Mouse (Mus musculus): ENCODE measurements at regions not wholly inside any gene's neighbourhood (a gene's known extent, or its start where the extent isn't known, plus 50 kb on each side); places are given as distances from the start of the nearest gene placed in this dataset.

GRCm38 (mm10) chr16:86544121-86544520 is 642.5 kb upstream of the Adamts5 start:
- H3K4me3 ChIP-seq (replicated peaks; ENCODE audit: low read length) = no peak overlapping the region
- no peak for TF ChIP-seq POU5F1 (IDR thresholded peaks at IDR 0.05; ENCODE audit: borderline replicate concordance, low read length)
- no peak for TF ChIP-seq NANOG (IDR thresholded peaks at IDR 0.05; ENCODE audit: borderline replicate concordance, low read length)
- TF ChIP-seq CTCF (conservative IDR thresholded peaks at IDR 0.05; ENCODE audit: low read length) = no peak
- H3K36me3 ChIP-seq (ENCODE audit: insufficient read depth, low read length) = no peaks in the 10 kb centered on the region
- H3K9me3 ChIP-seq (ENCODE audit: low read length) = peaks cover 3% of the 10 kb centered on the region
- no peaks in the 10 kb centered on the region for H3K27me3 ChIP-seq (ENCODE audit: insufficient read depth, low read length)
- no peaks in the 10 kb centered on the region for H3K4me1 ChIP-seq (replicated peaks; ENCODE audit: low read depth, low read length)

- Histone ChIP-seq H3K9me3 (ENCODE audit: low read length) (no peaks in the 10 kb centered on the region), H3K36me3 (ENCODE audit: insufficient read depth, low read length) (no peaks in the 10 kb centered on the region), H3K27me3 (ENCODE audit: insufficient read depth, low read length) (no peaks in the 10 kb centered on the region), H3K4me1 (replicated peaks; ENCODE audit: low read depth, low read length) (no peaks in the 10 kb centered on the region), H3K4me3 (replicated peaks; ENCODE audit: low read length) (no peak overlapping the region)
- TF ChIP-seq NANOG (IDR thresholded peaks at IDR 0.05; ENCODE audit: borderline replicate concordance, low read length) (no peak), POU5F1 (IDR thresholded peaks at IDR 0.05; ENCODE audit: borderline replicate concordance, low read length) (no peak), CTCF (conservative IDR thresholded peaks at IDR 0.05; ENCODE audit: low read length) (no peak)
Measured at GRCm38 (mm10) chr16:86536479-86536878, 634.9 kb upstream of the Adamts5 start.

- no peak overlapping the region for H3K4me3 ChIP-seq (replicated peaks; ENCODE audit: low read length)
- H3K27me3 ChIP-seq (ENCODE audit: insufficient read depth, low read length) = no peaks in the 10 kb centered on the region
- H3K4me1 ChIP-seq (replicated peaks; ENCODE audit: low read depth, low read length) = no peaks in the 10 kb centered on the region
- no peaks in the 10 kb centered on the region for H3K36me3 ChIP-seq (ENCODE audit: insufficient read depth, low read length)
- TF ChIP-seq CTCF (conservative IDR thresholded peaks at IDR 0.05; ENCODE audit: low read length) = no peak
- no peak for TF ChIP-seq NANOG (IDR thresholded peaks at IDR 0.05; ENCODE audit: borderline replicate concordance, low read length)
- no peak for TF ChIP-seq POU5F1 (IDR thresholded peaks at IDR 0.05; ENCODE audit: borderline replicate concordance, low read length)
- H3K9me3 ChIP-seq (ENCODE audit: low read length) = no peaks in the 10 kb centered on the region
Measured at GRCm38 (mm10) chr16:86524135-86524534, 622.5 kb upstream of the Adamts5 start.

- Histone ChIP-seq H3K4me1 (replicated peaks; ENCODE audit: low read depth, low read length) (no peaks in the 10 kb centered on the region), H3K36me3 (ENCODE audit: insufficient read depth, low read length) (no peaks in the 10 kb centered on the region), H3K9me3 (ENCODE audit: low read length) (no peaks in the 10 kb centered on the region), H3K27me3 (ENCODE audit: insufficient read depth, low read length) (no peaks in the 10 kb centered on the region), H3K4me3 (replicated peaks; ENCODE audit: low read length) (no peak overlapping the region)
- TF ChIP-seq NANOG (IDR thresholded peaks at IDR 0.05; ENCODE audit: borderline replicate concordance, low read length) (no peak), POU5F1 (IDR thresholded peaks at IDR 0.05; ENCODE audit: borderline replicate concordance, low read length) (no peak), CTCF (conservative IDR thresholded peaks at IDR 0.05; ENCODE audit: low read length) (no peak)
Measured at GRCm38 (mm10) chr16:86516935-86517334, 615.3 kb upstream of the Adamts5 start.

- no peaks in the 10 kb centered on the region for H3K27me3 ChIP-seq (ENCODE audit: insufficient read depth, low read length)
- no peak overlapping the region for H3K4me3 ChIP-seq (replicated peaks; ENCODE audit: low read length)
- H3K4me1 ChIP-seq (replicated peaks; ENCODE audit: low read depth, low read length) = no peaks in the 10 kb centered on the region
- H3K36me3 ChIP-seq (ENCODE audit: insufficient read depth, low read length) = no peaks in the 10 kb centered on the region
- no peaks in the 10 kb centered on the region for H3K9me3 ChIP-seq (ENCODE audit: low read length)
- TF ChIP-seq NANOG (IDR thresholded peaks at IDR 0.05; ENCODE audit: borderline replicate concordance, low read length) = no peak
- no peak for TF ChIP-seq POU5F1 (IDR thresholded peaks at IDR 0.05; ENCODE audit: borderline replicate concordance, low read length)
- TF ChIP-seq CTCF (conservative IDR thresholded peaks at IDR 0.05; ENCODE audit: low read length) = no peak
Measured at GRCm38 (mm10) chr16:86516144-86516543, 614.5 kb upstream of the Adamts5 start.

GRCm38 (mm10) chr16:86501074-86501952 is 599.7 kb upstream of the Adamts5 start:
- no peak overlapping the region for H3K4me3 ChIP-seq (replicated peaks; ENCODE audit: low read length)
- no peaks in the 10 kb centered on the region for H3K4me1 ChIP-seq (replicated peaks; ENCODE audit: low read depth, low read length)
- TF ChIP-seq NANOG (IDR thresholded peaks at IDR 0.05; ENCODE audit: borderline replicate concordance, low read length) (no peak), CTCF (conservative IDR thresholded peaks at IDR 0.05; ENCODE audit: low read length) (no peak), POU5F1 (IDR thresholded peaks at IDR 0.05; ENCODE audit: borderline replicate concordance, low read length) (no peak)
- no peaks in the 10 kb centered on the region for H3K9me3 ChIP-seq (ENCODE audit: low read length)
- H3K36me3 ChIP-seq (ENCODE audit: insufficient read depth, low read length) = no peaks in the 10 kb centered on the region
- H3K27me3 ChIP-seq (ENCODE audit: insufficient read depth, low read length) = no peaks in the 10 kb centered on the region

- TF ChIP-seq POU5F1 (IDR thresholded peaks at IDR 0.05; ENCODE audit: borderline replicate concordance, low read length) = no peak
- no peak; the same call in 1 of the 2 replicates for TF ChIP-seq CTCF (conservative IDR thresholded peaks at IDR 0.05; ENCODE audit: low read length)
- TF ChIP-seq NANOG (IDR thresholded peaks at IDR 0.05; ENCODE audit: borderline replicate concordance, low read length) = no peak
- Histone ChIP-seq H3K36me3 (ENCODE audit: insufficient read depth, low read length) (no peaks in the 10 kb centered on the region), H3K4me1 (replicated peaks; ENCODE audit: low read depth, low read length) (no peaks in the 10 kb centered on the region)
Measured at GRCm38 (mm10) chr16:86475145-86475544, 573.5 kb upstream of the Adamts5 start.

GRCm38 (mm10) chr16:86473059-86473740 is 571.6 kb upstream of the Adamts5 start:
- Histone ChIP-seq H3K27me3 (ENCODE audit: insufficient read depth, low read length) (no peaks in the 10 kb centered on the region), H3K4me1 (replicated peaks; ENCODE audit: low read depth, low read length) (no peaks in the 10 kb centered on the region), H3K36me3 (ENCODE audit: insufficient read depth, low read length) (no peaks in the 10 kb centered on the region), H3K9me3 (ENCODE audit: low read length) (peaks cover 5% of the 10 kb centered on the region; the same call in 1 of the 2 replicates), H3K4me3 (replicated peaks; ENCODE audit: low read length) (no peak overlapping the region)
- no peak for TF ChIP-seq CTCF (conservative IDR thresholded peaks at IDR 0.05; ENCODE audit: low read length)
- no peak for TF ChIP-seq NANOG (IDR thresholded peaks at IDR 0.05; ENCODE audit: borderline replicate concordance, low read length)
- no peak for TF ChIP-seq POU5F1 (IDR thresholded peaks at IDR 0.05; ENCODE audit: borderline replicate concordance, low read length)

More at GRCm38 (mm10) chr16:86475145-86475544, 573.5 kb upstream of the Adamts5 start:
- Histone ChIP-seq H3K9me3 (ENCODE audit: low read length) (peaks cover 5% of the 10 kb centered on the region; the same call in 1 of the 2 replicates), H3K4me3 (replicated peaks; ENCODE audit: low read length) (no peak overlapping the region), H3K27me3 (ENCODE audit: insufficient read depth, low read length) (no peaks in the 10 kb centered on the region)

All from E14TG2a.4 (cell line).